Mouse (Mus musculus): ENCODE data around the gene Cpa2.

The Cpa2 gene

GRCm38 (mm10) chr6:30547656-30548306, 6.4 kb downstream of the Cpa2 start:
- DNase-seq (ENCODE audit: low read depth, low spot score), result peak; percentile 70

- no peak for DNase-seq (ENCODE audit: low read depth, low spot score)
These were observed 7.9 kb downstream of the Cpa2 start for GRCm38 (mm10) chr6:30549231-30549761.

GRCm38 (mm10) chr6:30550496-30551192, 9.3 kb downstream of the Cpa2 start:
- peak; percentile 66 for DNase-seq (ENCODE audit: low read depth, low spot score)

- peak; percentile 80 for DNase-seq (ENCODE audit: low read depth, low spot score)
These were observed 9.8 kb downstream of the Cpa2 start for GRCm38 (mm10) chr6:30551193-30551515.

- peak; percentile 90 for DNase-seq (ENCODE audit: low read depth, low spot score)
These were observed 10.5 kb downstream of the Cpa2 start for GRCm38 (mm10) chr6:30551644-30552580.

- no peak for DNase-seq (ENCODE audit: low read depth, low spot score)
These were observed 11.2 kb downstream of the Cpa2 start for GRCm38 (mm10) chr6:30552628-30553027.

GRCm38 (mm10) chr6:30553381-30554010, 12.1 kb downstream of the Cpa2 start:
- DNase-seq (ENCODE audit: low read depth, low spot score), result peak; percentile 62

GRCm38 (mm10) chr6:30554092-30554491, 12.7 kb downstream of the Cpa2 start:
- DNase-seq (ENCODE audit: low read depth, low spot score), result no peak

- peak; percentile 59 for DNase-seq (ENCODE audit: low read depth, low spot score)
These were observed 13.3 kb downstream of the Cpa2 start for GRCm38 (mm10) chr6:30554621-30555170.

GRCm38 (mm10) chr6:30556080-30556479, 14.7 kb downstream of the Cpa2 start:
- DNase-seq (ENCODE audit: low read depth, low spot score), result peak; percentile 48

- no peak for DNase-seq (ENCODE audit: low read depth, low spot score)
These were observed 18.3 kb downstream of the Cpa2 start for GRCm38 (mm10) chr6:30559726-30560125.

GRCm38 (mm10) chr6:30562132-30562531, 20.8 kb downstream of the Cpa2 start:
- DNase-seq (ENCODE audit: low read depth, low spot score), result peak; percentile 30

- no peak for DNase-seq (ENCODE audit: low read depth, low spot score)
These were observed 22.2 kb downstream of the Cpa2 start for GRCm38 (mm10) chr6:30563575-30563974.

- DNase-seq (ENCODE audit: low read depth, low spot score), result no peak
These were observed 22.7 kb downstream of the Cpa2 start for GRCm38 (mm10) chr6:30564051-30564450.

GRCm38 (mm10) chr6:30568069-30568468, 26.7 kb downstream of the Cpa2 start, which contains the start of gene Cpa4:
Gene Cpa4 (plus strand): TSS chr6:30568369.
- no peak for DNase-seq (ENCODE audit: low read depth, low spot score)

- DNase-seq (ENCODE audit: low read depth, low spot score), result peak; percentile 75
These were observed 27.9 kb downstream of the Cpa2 start for GRCm38 (mm10) chr6:30569331-30569730.

GRCm38 (mm10) chr6:30570012-30570411, 28.6 kb downstream of the Cpa2 start:
- peak; percentile 60 for DNase-seq (ENCODE audit: low read depth, low spot score)

- DNase-seq (ENCODE audit: low read depth, low spot score), result peak; percentile 94
These were observed 31.3 kb downstream of the Cpa2 start for GRCm38 (mm10) chr6:30572456-30573311.

- DNase-seq (ENCODE audit: low read depth, low spot score), result no peak
These were observed 32.0 kb downstream of the Cpa2 start for GRCm38 (mm10) chr6:30573380-30573779.

- no peak for DNase-seq (ENCODE audit: low read depth, low spot score)
These were observed 33.6 kb downstream of the Cpa2 start for GRCm38 (mm10) chr6:30574945-30575344.

Data from brain, adult 2 months (tissue).